Mouse (Mus musculus) testis, adult 2 months (tissue): ENCODE measurements around the gene Robo2. TPM values are rescaled to one million over a fixed set of nuclear protein-coding genes. Genes with fewer than 3 reads are reported as not detected.

Experiments used
- H3K27ac ChIP-seq: fragments of 200-500 bp; 2 replicates; pipeline ENCODE4 v1.5.1; 2012; ENCODE audit warnings: low read depth, low read length; ENCODE audit not compliant: control insufficient read depth, insufficient read depth
- H3K27me3 ChIP-seq: fragments of 200-500 bp; 2 replicates; pipeline ENCODE4 v1.6.1; 2012; ENCODE audit warnings: mild to moderate bottlenecking, low read length, moderate library complexity; ENCODE audit not compliant: control insufficient read depth, insufficient read depth
- H3K36me3 ChIP-seq: fragments of 200-500 bp; 2 replicates; pipeline ENCODE4 v1.6.1; 2012; ENCODE audit warnings: mild to moderate bottlenecking, low read length; ENCODE audit not compliant: control insufficient read depth, insufficient read depth
- H3K4me1 ChIP-seq: fragments of 200-500 bp; 2 replicates; pipeline ENCODE4 v1.6.1; 2012; ENCODE audit warnings: low read length; ENCODE audit not compliant: control insufficient read depth, insufficient read depth
- H3K4me3 ChIP-seq: fragments of 200-500 bp; 2 replicates; pipeline ENCODE4 v1.5.1; 2012; ENCODE audit warnings: low read depth, mild to moderate bottlenecking, low read length, moderate library complexity, mixed read lengths; ENCODE audit not compliant: control insufficient read depth
- CTCF ChIP-seq: fragments of 200-500 bp; IDR thresholded peaks from 2 replicates; pipeline ENCODE4 v1.5.1; 2012; ENCODE audit warnings: low read depth, mild to moderate bottlenecking, inconsistent platforms, low read length, moderate library complexity; ENCODE audit not compliant: control insufficient read depth, insufficient read depth, insufficient replicate concordance
- POLR2A ChIP-seq: fragments of 200-500 bp; IDR thresholded peaks from 2 replicates; pipeline ENCODE4 v1.6.1; 2012; ENCODE audit warnings: low read depth, mild to moderate bottlenecking, inconsistent platforms, low read length, moderate library complexity; ENCODE audit not compliant: control insufficient read depth
- polyA plus RNA-seq: library from polyadenylated mRNA; depleted of rRNA; stranded (reverse); fragments of >200 nt; gene quantifications from 2 replicates; pipeline ENCODE4 v1.2.3, GENCODE M21; 2012

Robo2 gene
- polyA plus RNA-seq, 1 experiment: 0.15 TPM

DNA sequence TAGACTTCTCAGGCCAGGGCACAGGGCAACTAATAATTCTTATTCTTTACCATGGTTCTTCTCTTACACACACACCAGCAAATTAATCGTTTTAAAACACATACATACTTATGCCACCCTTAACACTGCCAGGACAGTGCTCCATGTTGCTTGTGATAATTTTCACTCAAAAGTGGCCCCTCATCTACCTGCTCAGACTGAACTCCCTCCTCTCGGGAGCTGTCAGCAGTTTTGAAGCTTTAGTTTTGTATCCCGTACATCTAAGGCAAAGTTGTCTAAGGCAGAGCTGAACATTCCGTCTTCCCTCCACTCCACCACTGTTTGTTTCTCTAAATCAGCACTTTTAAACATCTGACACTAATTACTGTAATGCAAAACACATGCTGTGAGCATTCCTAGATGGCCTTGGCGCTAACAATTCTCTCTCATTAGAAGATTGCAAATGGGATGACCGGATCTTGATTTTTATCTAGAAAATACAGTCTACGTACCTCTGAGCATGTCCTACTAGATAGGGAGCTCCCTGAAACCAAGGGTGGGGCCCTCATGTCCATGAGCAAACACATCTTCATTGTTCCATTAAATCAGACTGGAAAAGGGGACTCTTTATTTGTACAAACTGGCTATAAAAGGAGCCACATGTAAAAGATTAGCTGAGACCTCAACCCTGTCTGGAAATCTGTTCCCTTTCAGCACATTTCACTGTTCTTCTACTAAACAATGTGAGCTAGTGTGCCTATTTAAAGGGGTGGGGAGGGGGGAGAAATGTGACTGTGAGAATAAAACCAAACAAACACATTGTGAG lies 318.4 kb downstream of the Robo2 start:
- H3K4me1 ChIP-seq: no peaks in the 10 kb centered on the region
- TF ChIP-seq POLR2A: no peak
- TF ChIP-seq CTCF: no peak
- no peak overlapping the region for H3K27ac ChIP-seq
- no peaks in the 10 kb centered on the region for H3K36me3 ChIP-seq
- H3K4me3 ChIP-seq: no peak overlapping the region
- no peaks in the 10 kb centered on the region for H3K27me3 ChIP-seq

DNA sequence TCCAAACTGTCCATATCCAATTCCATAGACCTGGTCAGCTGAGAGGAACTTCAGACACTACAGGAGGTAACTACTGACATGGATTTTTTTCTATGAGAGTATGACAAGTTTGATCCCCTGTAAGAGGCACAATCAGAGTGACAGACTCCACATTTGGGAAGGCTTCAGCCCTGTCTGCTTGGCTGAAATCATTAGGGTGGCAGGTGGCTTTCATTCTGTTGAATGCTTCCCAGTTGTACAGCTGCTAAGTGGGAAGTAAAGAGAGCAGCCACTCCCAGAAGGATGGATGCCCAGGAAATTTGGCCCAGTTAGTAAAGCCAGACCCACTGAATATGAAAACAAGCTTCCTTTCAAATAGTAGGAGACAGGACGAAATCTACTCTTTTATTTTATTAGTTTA lies 321.7 kb downstream of the Robo2 start:
- Histone ChIP-seq H3K27ac (no peak overlapping the region), H3K4me3 (no peak overlapping the region), H3K4me1 (no peaks in the 10 kb centered on the region), H3K36me3 (no peaks in the 10 kb centered on the region), H3K27me3 (no peaks in the 10 kb centered on the region)
- no peak for TF ChIP-seq CTCF
- no peak for TF ChIP-seq POLR2A

GRCm38 (mm10) chr16:74084188-74084587 lies 327.4 kb downstream of the Robo2 start:
- TF ChIP-seq POLR2A (no peak), CTCF (no peak)
- Histone ChIP-seq H3K4me3 (no peak overlapping the region), H3K4me1 (no peaks in the 10 kb centered on the region), H3K27ac (no peak overlapping the region), H3K36me3 (no peaks in the 10 kb centered on the region), H3K27me3 (no peaks in the 10 kb centered on the region)

GRCm38 (mm10) chr16:74072671-74073070 lies 339.0 kb downstream of the Robo2 start:
- TF ChIP-seq POLR2A (no peak), CTCF (no peak)
- Histone ChIP-seq H3K27me3 (no peaks in the 10 kb centered on the region), H3K4me1 (no peaks in the 10 kb centered on the region), H3K27ac (no peak overlapping the region), H3K4me3 (no peak overlapping the region), H3K36me3 (no peaks in the 10 kb centered on the region)

GRCm38 (mm10) chr16:74070628-74071027 lies 341.0 kb downstream of the Robo2 start:
- Histone ChIP-seq H3K36me3 (no peaks in the 10 kb centered on the region), H3K27ac (no peak overlapping the region), H3K27me3 (no peaks in the 10 kb centered on the region), H3K4me3 (no peak overlapping the region), H3K4me1 (no peaks in the 10 kb centered on the region)
- TF ChIP-seq CTCF (no peak), POLR2A (no peak)

- H3K36me3 ChIP-seq: no peaks in the 10 kb centered on the region
- no peaks in the 10 kb centered on the region for H3K27me3 ChIP-seq
- no peaks in the 10 kb centered on the region for H3K4me1 ChIP-seq
- no peak for TF ChIP-seq CTCF
- no peak for TF ChIP-seq POLR2A
- H3K4me3 ChIP-seq: no peak overlapping the region
- no peak overlapping the region for H3K27ac ChIP-seq
These were observed 345.7 kb downstream of the Robo2 start for GRCm38 (mm10) chr16:74065958-74066357.

DNA sequence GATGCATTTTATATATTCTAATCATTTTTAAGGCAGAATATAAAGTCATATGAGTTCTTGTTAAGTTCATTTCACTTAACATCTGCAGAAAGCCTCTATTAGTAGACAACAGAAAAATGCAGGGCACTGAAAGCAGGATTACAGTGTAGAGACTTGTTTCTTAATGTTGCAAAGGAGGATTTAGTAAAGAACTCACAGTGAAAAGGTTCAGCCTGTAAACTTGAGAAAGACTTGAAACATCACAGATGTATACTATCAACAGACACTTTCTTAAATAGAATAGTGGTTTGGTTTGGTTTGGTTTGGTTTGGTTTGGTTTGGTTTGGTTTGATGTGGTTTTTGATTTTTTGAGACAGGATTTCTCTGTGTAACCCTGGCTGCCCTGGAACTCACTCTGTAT lies 349.7 kb downstream of the Robo2 start:
- Histone ChIP-seq H3K36me3 (no peaks in the 10 kb centered on the region), H3K4me3 (no peak overlapping the region), H3K4me1 (no peaks in the 10 kb centered on the region), H3K27ac (no peak overlapping the region), H3K27me3 (no peaks in the 10 kb centered on the region)
- TF ChIP-seq POLR2A (no peak), CTCF (no peak)

GRCm38 (mm10) chr16:74061479-74061878 lies 350.1 kb downstream of the Robo2 start:
- H3K27ac ChIP-seq: no peak overlapping the region
- no peaks in the 10 kb centered on the region for H3K36me3 ChIP-seq
- H3K4me1 ChIP-seq: no peaks in the 10 kb centered on the region
- no peak overlapping the region for H3K4me3 ChIP-seq
- H3K27me3 ChIP-seq: no peaks in the 10 kb centered on the region
- TF ChIP-seq POLR2A: no peak
- TF ChIP-seq CTCF: no peak
